Mouse (Mus musculus) spleen, adult 2 months (tissue): ENCODE measurements around the gene Pkn3.

Experiments used
- CTCF ChIP-seq: fragments of 200-500 bp; IDR thresholded peaks from 2 replicates; pipeline ENCODE4 v1.5.1; 2011; ENCODE audit warnings: mild to moderate bottlenecking, inconsistent platforms; ENCODE audit not compliant: insufficient read depth, insufficient read length, insufficient replicate concordance; ENCODE audit errors: extremely low read depth
- POLR2A ChIP-seq: fragments of 200-500 bp; IDR thresholded peaks from 2 replicates; pipeline ENCODE4 v1.6.1; 2011; ENCODE audit warnings: low read depth, low read length, inconsistent platforms

DNA sequence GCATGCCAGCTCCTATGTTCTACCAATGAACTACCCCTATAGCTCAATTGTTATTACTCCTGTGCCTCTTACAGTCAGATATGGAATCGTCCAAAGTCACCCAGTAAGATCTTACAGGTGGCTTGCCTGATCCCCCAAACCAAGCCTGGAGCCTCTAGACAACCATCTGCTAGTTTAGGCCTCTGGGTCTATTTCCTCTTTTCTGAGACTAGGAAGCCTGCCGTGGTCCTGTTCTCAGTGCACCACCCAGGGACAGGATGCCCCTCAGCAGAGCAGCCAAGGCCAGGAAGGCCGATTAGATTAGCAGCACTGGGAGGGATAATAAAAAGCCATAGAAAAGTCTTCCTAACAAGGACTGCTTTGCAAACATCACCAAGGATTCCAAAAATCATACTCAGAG, 27.7 kb upstream of the Pkn3 start:
- TF ChIP-seq CTCF (no peak), POLR2A (no peak)
